Mouse (Mus musculus) heart, embryonic 11.5 days (tissue): Measurements from ENCODE around the gene Arhgap23. TPM values are rescaled to one million over a fixed set of nuclear protein-coding genes. Genes with fewer than 3 reads are reported as not detected.

ENCODE experiments used
- ATAC-seq: fragments of 200-750 bp; cut with Nextera tagmentation; replicated peaks from 2 replicates; pipeline ENCODE4 v1.8.0; 2017; ENCODE audit warnings: moderate library complexity; ENCODE audit not compliant: insufficient number of reproducible peaks, low FRiP score, low TSS enrichment
- H3K27ac ChIP-seq: fragments of 300-500 bp; sonication (generic); 2 replicates; pipeline ENCODE4 v1.5.1; 2014; ENCODE audit warnings: mild to moderate bottlenecking, low read depth, low read length
- H3K27me3 ChIP-seq: fragments of 300-500 bp; sonication (generic); 2 replicates; pipeline ENCODE4 v1.6.1; 2014; ENCODE audit warnings: mild to moderate bottlenecking, low read length, mixed read lengths; ENCODE audit not compliant: control insufficient read depth, insufficient read depth
- H3K36me3 ChIP-seq: fragments of 300-500 bp; sonication (generic); 2 replicates; pipeline ENCODE4 v1.6.1; 2014; ENCODE audit warnings: mild to moderate bottlenecking, low read length, moderate library complexity, mixed read lengths; ENCODE audit not compliant: control insufficient read depth, insufficient read depth
- H3K4me1 ChIP-seq: fragments of 300-500 bp; sonication (generic); 2 replicates; pipeline ENCODE4 v1.6.1; 2014; ENCODE audit warnings: low read length; ENCODE audit not compliant: control insufficient read depth, insufficient read depth
- H3K4me2 ChIP-seq: fragments of 300-500 bp; sonication (generic); 2 replicates; pipeline ENCODE4 v1.6.1; 2014; ENCODE audit warnings: mild to moderate bottlenecking, moderate library complexity
- H3K4me3 ChIP-seq: fragments of 300-500 bp; sonication (generic); 2 replicates; pipeline ENCODE4 v1.5.1; 2014; ENCODE audit warnings: low read depth, low read length
- H3K9ac ChIP-seq: fragments of 300-500 bp; sonication (generic); 2 replicates; pipeline ENCODE4 v1.6.1; 2014; ENCODE audit warnings: mild to moderate bottlenecking, low read depth, low read length, moderate library complexity
- H3K9me3 ChIP-seq: fragments of 300-500 bp; sonication (generic); replicated peaks from 2 replicates; pipeline ENCODE4 v1.6.1; 2016; ENCODE audit warnings: low read length; ENCODE audit not compliant: control insufficient read depth
- WGBS: fragments of 180-500 bp; shearing (Covaris S2); extraction: QIAGEN DNeasy Blood & Tissue Kit; methylation state at CpG from one replicate; pipeline ENCODE4 v1.1.7; 2014; ENCODE audit not compliant: insufficient replicate concordance; 5-methylcytosine and 5-hydroxymethylcytosine counted together
- polyA plus RNA-seq: library from polyadenylated mRNA; unstranded; fragments of >200 nt; fragmentation: Nextera tagmentation; extraction: Ambion mirVana; gene quantifications from 2 replicates; pipeline ENCODE4 v1.2.1, GENCODE M21; 2014

The Arhgap23 gene
- polyA plus RNA-seq, 1 experiment from 2014 or later, result 8.3 TPM

- H3K36me3 ChIP-seq, result no peaks in the 10 kb centered on the region
- ATAC-seq, result peak; percentile 74
- WGBS, result 2% methylated on average over 15 of the region's 15 CpGs
- H3K27ac ChIP-seq, result peak overlapping the region; percentile 92
- H3K27me3 ChIP-seq, result no peaks in the 10 kb centered on the region
- H3K4me3 ChIP-seq, result peak overlapping the region; percentile 29
- peaks cover 54% of the 10 kb centered on the region for H3K4me1 ChIP-seq
- H3K9me3 ChIP-seq, result no peaks in the 10 kb centered on the region
- peak overlapping the region; percentile 62 for H3K4me2 ChIP-seq
- H3K9ac ChIP-seq, result peak overlapping the region; percentile 1; the same call in 1 of the 2 replicates
These were observed 19.5 kb downstream of the Arhgap23 start for GRCm38 (mm10) chr11:97434704-97435454.

- no peaks in the 10 kb centered on the region for H3K9me3 ChIP-seq
- H3K4me2 ChIP-seq, result peak overlapping the region; percentile 62
- peak overlapping the region; percentile 92 for H3K27ac ChIP-seq
- peak; percentile 24; the same call in 1 of the 2 replicates for ATAC-seq
- H3K27me3 ChIP-seq, result no peaks in the 10 kb centered on the region
- peaks cover 56% of the 10 kb centered on the region for H3K4me1 ChIP-seq
- no peak overlapping the region for H3K4me3 ChIP-seq
- 20% methylated on average over 13 of the region's 13 CpGs for WGBS
- H3K9ac ChIP-seq, result peak overlapping the region; percentile 58
- H3K36me3 ChIP-seq, result no peaks in the 10 kb centered on the region
These were observed 20.6 kb downstream of the Arhgap23 start for GRCm38 (mm10) chr11:97435808-97436491.

- Histone ChIP-seq H3K9me3 (no peaks in the 10 kb centered on the region), H3K9ac (peak overlapping the region; percentile 52; the same call in 1 of the 2 replicates), H3K4me3 (no peak overlapping the region), H3K4me1 (peaks cover 74% of the 10 kb centered on the region), H3K27ac (peak overlapping the region; percentile 92), H3K27me3 (no peaks in the 10 kb centered on the region), H3K36me3 (no peaks in the 10 kb centered on the region), H3K4me2 (peak overlapping the region; percentile 47)
- ATAC-seq, result peak; percentile 23; the same call in 1 of the 2 replicates
- WGBS, result 7% methylated on average over 5 of the region's 5 CpGs
These were observed 22.4 kb downstream of the Arhgap23 start for GRCm38 (mm10) chr11:97437745-97438144.

GRCm38 (mm10) chr11:97438868-97439267, 23.5 kb downstream of the Arhgap23 start:
- H3K4me2 ChIP-seq, result peak overlapping the region; percentile 47; the same call in 1 of the 2 replicates
- H3K27me3 ChIP-seq, result no peaks in the 10 kb centered on the region
- no peak for ATAC-seq
- peak overlapping the region; percentile 52; the same call in 1 of the 2 replicates for H3K9ac ChIP-seq
- peaks cover 84% of the 10 kb centered on the region for H3K4me1 ChIP-seq
- WGBS, result 34% methylated on average over 9 of the region's 9 CpGs
- peak overlapping the region; percentile 92 for H3K27ac ChIP-seq
- no peaks in the 10 kb centered on the region for H3K36me3 ChIP-seq
- no peaks in the 10 kb centered on the region for H3K9me3 ChIP-seq
- no peak overlapping the region for H3K4me3 ChIP-seq

- Histone ChIP-seq H3K4me2 (peak overlapping the region; percentile 87), H3K9me3 (no peaks in the 10 kb centered on the region), H3K27ac (peak overlapping the region; percentile 92), H3K36me3 (peaks cover 4% of the 10 kb centered on the region), H3K9ac (peak overlapping the region; percentile 90), H3K4me3 (peak overlapping the region; percentile 95), H3K4me1 (peaks cover 81% of the 10 kb centered on the region), H3K27me3 (no peaks in the 10 kb centered on the region)
- 1% methylated on average over 18 of the region's 37 CpGs for WGBS
- peak; percentile 73 for ATAC-seq
These were observed 24.6 kb downstream of the Arhgap23 start for GRCm38 (mm10) chr11:97439935-97440334.

- Histone ChIP-seq H3K9me3 (no peaks in the 10 kb centered on the region), H3K27me3 (no peaks in the 10 kb centered on the region), H3K36me3 (peaks cover 7% of the 10 kb centered on the region), H3K4me1 (peaks cover 79% of the 10 kb centered on the region), H3K4me3 (peak overlapping the region; percentile 95), H3K27ac (peak overlapping the region; percentile 92), H3K9ac (peak overlapping the region; percentile 90), H3K4me2 (peak overlapping the region; percentile 87)
- ATAC-seq, result peak; percentile 17; the same call in 1 of the 2 replicates
- WGBS, result 1% methylated on average over 34 of the region's 34 CpGs
These were observed 25.1 kb downstream of the Arhgap23 start for GRCm38 (mm10) chr11:97440441-97440881.

GRCm38 (mm10) chr11:97441036-97441657, 25.8 kb downstream of the Arhgap23 start:
- ATAC-seq, result no peak
- no peaks in the 10 kb centered on the region for H3K9me3 ChIP-seq
- H3K27ac ChIP-seq, result peak overlapping the region; percentile 92
- 31% methylated on average over 15 of the region's 15 CpGs for WGBS
- H3K4me2 ChIP-seq, result peak overlapping the region; percentile 87
- H3K27me3 ChIP-seq, result no peaks in the 10 kb centered on the region
- peaks cover 79% of the 10 kb centered on the region for H3K4me1 ChIP-seq
- peak overlapping the region; percentile 95 for H3K4me3 ChIP-seq
- peak overlapping the region; percentile 90 for H3K9ac ChIP-seq
- peaks cover 11% of the 10 kb centered on the region for H3K36me3 ChIP-seq

- Histone ChIP-seq H3K4me2 (peak overlapping the region; percentile 87), H3K9me3 (no peaks in the 10 kb centered on the region), H3K27ac (peak overlapping the region; percentile 92), H3K4me3 (peak overlapping the region; percentile 95), H3K9ac (peak overlapping the region; percentile 90), H3K36me3 (peaks cover 11% of the 10 kb centered on the region), H3K27me3 (no peaks in the 10 kb centered on the region), H3K4me1 (peaks cover 74% of the 10 kb centered on the region)
- ATAC-seq, result no peak
- 3% methylated on average over 3 of the region's 3 CpGs for WGBS
These were observed 26.4 kb downstream of the Arhgap23 start for GRCm38 (mm10) chr11:97441658-97442125.
